Mouse (Mus musculus) right cerebral cortex, postnatal 14 days (tissue): ENCODE results near the gene Bsg.
"Not testable (repeated sequence)": the region's sequence is repeated elsewhere in the genome, so short reads cannot be mapped to it uniquely, and the experiment has no call there.

Experiments
- DNase-seq: peaks from one replicate; pipeline ENCODE4 v3.0.0; 2022

Bsg gene

GRCm38 (mm10) chr10:79738259-79738658 is 34.0 kb downstream of the Bsg start:
- DNase-seq = no peak

- no peak for DNase-seq
These were observed 34.9 kb downstream of the Bsg start for GRCm38 (mm10) chr10:79739234-79739633.

- DNase-seq = no peak
These were observed 36.6 kb downstream of the Bsg start for GRCm38 (mm10) chr10:79740863-79741262.

GRCm38 (mm10) chr10:79743161-79743560 is 38.9 kb downstream of the Bsg start:
- DNase-seq = no peak

GRCm38 (mm10) chr10:79743650-79744365 is 39.5 kb downstream of the Bsg start:
- no peak for DNase-seq

GRCm38 (mm10) chr10:79745411-79745810 is 41.1 kb downstream of the Bsg start:
- DNase-seq = no peak

GRCm38 (mm10) chr10:79745898-79746773 is 41.8 kb downstream of the Bsg start, which contains the start of gene Polrmt:
TSS of gene Polrmt (minus strand) at chr10:79746581.
- peak; percentile 95 for DNase-seq

GRCm38 (mm10) chr10:79746774-79747151 is 42.5 kb downstream of the Bsg start:
- peak; percentile 7 for DNase-seq

- peak; percentile 4 for DNase-seq
These were observed 44.2 kb downstream of the Bsg start for GRCm38 (mm10) chr10:79748496-79748895.

GRCm38 (mm10) chr10:79754856-79755516 is 50.7 kb downstream of the Bsg start, which contains the start of gene Fgf22:
TSS of gene Fgf22 (plus strand) at chr10:79755076.
- peak; percentile 65 for DNase-seq

GRCm38 (mm10) chr10:79755854-79756253 is 51.6 kb downstream of the Bsg start:
- DNase-seq = peak; percentile 3

- peak; percentile 17 for DNase-seq
These were observed 52.4 kb downstream of the Bsg start for GRCm38 (mm10) chr10:79756660-79757059.

- DNase-seq = not testable (repeated sequence)
These were observed 55.4 kb downstream of the Bsg start for GRCm38 (mm10) chr10:79759675-79760074.

- peak; percentile 6 for DNase-seq
These were observed 56.4 kb downstream of the Bsg start for GRCm38 (mm10) chr10:79760603-79761143.
